Mouse (Mus musculus) stomach, postnatal 0 days (tissue): ENCODE measurements around the gene App.

Experiments used
- CTCF ChIP-seq: IDR thresholded peaks from 2 replicates; pipeline ENCODE4 v1.5.1; 2016; ENCODE audit warnings: antibody characterized with exemption, low read depth, mild to moderate bottlenecking, moderate library complexity
- EP300 ChIP-seq: optimal IDR thresholded peaks from 2 replicates; pipeline ENCODE3; 2016; ENCODE audit warnings: antibody characterized with exemption

- no peak for TF ChIP-seq CTCF
- TF ChIP-seq EP300, result no peak
Measured at GRCm38 (mm10) chr16:85071791-85072190, 101.8 kb downstream of the App start.
